Mouse (Mus musculus) embryo, embryonic 11.5 days (tissue): ENCODE data around the gene Fut1.

Experiments
- DNase-seq: peaks from one replicate; pipeline ENCODE4 v3.0.0-alpha.2; 2012; ENCODE audit warnings: low read depth, low spot score

The Fut1 gene

DNA sequence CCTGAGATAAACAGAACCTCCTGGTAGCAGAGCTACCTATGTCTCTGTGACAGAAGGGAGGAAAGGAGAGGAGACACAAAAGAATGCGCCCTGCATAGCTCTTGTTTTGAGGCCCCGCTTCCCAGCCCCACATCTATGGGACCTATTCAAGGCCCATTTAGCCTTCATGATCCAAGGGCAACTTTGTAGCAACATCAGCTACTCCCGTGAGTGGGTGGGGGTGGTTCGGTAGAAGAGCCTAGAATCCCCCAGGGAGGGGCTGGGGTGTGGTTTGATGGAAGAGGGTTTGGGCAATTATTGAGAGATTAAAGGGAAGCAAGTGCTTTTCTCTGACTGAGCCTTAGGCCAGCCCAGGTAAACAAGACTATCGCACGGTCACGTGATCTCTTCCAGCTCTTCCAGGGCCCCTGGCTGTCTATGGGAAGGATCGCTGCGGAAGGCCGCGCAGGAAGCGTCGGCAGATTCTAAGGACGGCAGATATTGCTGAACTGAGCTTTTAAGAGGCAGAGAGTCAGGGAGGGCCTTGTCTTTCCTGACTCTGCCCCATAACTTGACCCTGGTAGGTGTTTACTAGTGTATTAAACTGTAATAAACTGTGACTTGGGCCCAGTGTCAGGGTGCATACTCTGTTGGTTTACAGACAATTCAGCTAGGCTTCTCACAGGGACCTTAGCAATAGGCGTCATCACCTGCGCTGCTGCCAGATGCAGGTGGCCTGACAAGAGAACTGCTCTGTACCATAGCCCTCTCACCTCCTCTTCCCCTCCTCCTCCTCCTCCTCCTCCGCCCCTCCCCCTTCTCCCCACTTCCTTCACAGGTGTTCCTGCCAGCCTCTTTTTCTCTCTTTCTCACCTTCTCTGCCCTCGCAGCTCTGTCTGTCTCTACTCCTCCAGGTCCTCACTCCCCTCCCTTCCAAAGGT is 17.9 kb upstream of the Fut1 start:
- DNase-seq, result no peak

DNA sequence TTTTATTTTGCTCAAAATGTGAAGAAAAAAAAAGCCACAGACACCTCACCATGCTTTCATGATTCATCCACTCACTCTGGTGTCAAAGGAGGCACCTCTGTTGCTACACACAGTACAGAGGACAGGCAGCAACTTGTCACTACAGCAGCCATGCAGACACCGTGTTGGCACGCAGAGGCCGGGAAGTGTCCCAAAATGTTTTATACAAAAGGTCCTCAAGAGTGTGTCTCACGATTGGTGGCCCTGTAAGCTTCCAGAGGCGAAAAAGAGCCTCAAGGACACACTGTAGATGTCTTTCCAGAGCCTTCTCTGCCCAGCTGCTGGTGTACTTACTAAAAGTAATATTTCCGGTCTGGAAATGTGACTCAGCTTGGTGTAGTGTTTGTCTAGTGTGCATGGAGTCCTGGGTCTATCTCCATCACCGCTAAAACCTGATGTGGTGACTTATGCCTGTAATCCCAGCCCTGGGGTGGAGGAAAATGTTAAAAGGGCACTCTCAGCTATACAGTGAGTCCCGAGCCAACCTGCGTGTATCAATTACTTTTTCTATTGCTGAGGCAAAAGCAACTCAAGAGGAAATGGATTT is 11.3 kb upstream of the Fut1 start:
- DNase-seq, result no peak

DNA sequence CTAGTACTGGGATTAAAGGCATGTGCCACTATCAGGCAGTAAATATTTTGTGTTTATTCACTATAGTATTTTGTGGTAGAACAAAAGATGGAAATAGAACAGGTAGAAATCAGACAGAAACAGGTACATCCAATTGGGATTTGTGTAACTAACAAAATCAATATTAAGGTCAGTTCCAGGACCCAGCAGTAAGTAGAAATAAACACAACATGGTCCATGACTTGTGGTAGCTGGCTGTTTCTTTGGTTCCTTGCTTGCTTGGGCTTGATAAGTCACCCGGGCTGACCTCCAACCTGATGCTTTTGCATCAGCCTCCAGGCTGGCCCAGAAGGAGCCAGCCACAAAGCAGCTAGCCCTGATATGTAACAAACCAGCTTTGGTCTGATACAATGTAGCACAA is 7.6 kb upstream of the Fut1 start:
- no peak for DNase-seq

DNA sequence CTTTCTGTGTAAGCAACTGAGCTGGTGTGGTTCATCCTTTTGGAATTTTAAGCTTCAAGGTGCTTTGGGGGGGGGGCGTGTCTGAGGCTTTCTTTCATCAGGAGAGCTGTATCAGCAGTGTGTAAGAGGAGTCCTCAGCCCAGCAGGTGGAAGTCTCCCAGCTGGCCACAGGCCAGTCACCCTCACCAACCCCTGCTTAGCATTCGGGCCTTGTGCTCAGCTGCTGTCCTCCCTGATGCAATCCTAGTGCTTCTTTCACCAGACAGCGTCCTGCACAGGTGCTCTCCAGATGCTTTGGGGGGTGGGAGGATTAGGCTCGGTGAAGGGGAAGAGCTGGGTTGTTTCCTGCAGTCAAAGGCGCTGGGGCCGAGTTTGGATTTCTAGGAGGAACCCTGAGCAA is 812 bp upstream of the Fut1 start:
- DNase-seq, result no peak

DNA sequence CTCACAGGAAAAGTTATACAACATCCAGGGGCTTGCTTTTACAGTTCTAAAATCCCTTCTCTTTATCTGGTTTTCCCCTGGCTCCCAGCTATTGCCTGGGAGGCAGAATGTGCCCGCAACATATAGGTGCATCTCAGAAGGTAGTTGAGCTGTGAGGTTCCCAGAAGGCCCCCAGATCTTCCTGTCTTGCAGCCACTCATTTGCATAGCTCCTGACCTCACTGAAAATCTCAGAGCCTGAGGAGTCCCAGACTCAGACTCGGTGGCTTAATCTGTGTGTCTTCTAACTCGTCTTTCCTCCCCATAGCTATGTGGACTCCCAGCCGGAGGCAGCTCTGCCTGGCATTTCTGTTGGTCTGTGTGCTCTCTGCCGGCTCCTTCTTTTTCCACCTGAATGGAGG is 1.2 kb downstream of the Fut1 start:
- DNase-seq, result no peak

- no peak for DNase-seq
Observed at GRCm38 (mm10) chr7:45619592-45619991, 2.5 kb downstream of the Fut1 start.

GRCm38 (mm10) chr7:45621443-45621842 is 4.4 kb downstream of the Fut1 start, which contains the start of gene Izumo1:
Gene Izumo1 (plus strand): TSS chr7:45621811.
- DNase-seq, result no peak

DNA sequence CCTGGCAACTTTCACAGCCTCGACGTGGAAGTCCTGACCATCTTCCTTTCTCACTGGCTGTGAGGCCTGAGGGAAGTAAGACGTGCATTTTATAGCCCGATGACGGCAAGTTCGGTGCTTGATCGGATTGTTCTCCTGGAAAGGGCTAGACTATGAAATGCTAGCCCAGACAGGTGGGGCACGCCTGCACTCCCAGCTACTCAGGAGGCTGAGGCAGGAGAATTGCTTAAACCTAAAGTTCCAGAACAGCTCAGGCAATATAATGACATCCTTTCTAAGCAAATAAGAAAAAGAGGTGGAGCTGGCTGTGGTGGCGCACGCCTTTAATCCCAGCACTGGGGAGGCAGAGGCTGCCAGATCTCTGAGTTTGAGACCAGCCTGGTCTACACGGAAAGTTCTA is 6.4 kb downstream of the Fut1 start:
- DNase-seq, result no peak

DNA sequence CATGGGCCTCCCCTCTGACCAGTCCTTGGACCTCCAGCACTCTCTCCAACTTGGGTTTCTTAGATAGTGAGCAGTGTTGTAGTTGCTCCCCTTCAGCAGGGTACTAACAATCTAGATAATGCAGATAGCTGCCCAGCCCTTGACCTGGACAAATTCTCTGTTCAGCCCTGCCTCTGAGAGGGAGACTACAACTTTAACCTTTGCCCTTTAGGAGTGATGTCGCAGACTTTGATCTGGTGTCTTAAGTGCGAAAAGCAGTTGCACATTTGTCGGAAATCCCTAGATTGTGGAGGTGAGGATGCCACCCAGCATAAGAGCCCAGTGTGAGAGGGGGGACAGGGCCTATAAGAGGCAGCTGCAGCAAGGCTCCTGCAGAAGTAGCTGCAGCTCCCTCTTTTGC is 7.6 kb downstream of the Fut1 start:
- DNase-seq, result no peak

DNA sequence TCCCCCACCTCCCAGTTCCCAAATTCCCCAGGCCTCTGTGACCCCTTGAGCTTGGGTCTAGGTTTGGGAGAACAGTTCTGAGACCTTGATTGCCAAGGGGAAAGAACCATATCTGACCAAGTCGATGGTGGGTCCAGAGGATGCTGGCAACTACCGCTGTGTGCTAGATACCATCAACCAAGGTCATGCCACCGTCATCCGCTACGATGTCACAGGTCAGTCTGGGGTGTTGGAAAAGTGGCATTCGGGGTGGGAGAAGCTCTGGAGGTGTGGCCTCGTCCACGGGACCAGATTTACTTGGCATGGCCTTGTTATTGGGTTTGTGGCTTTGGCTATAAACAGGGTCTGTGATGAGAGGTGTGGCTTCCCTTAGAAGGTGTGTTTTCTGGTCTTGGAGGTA is 8.4 kb downstream of the Fut1 start:
- no peak for DNase-seq

GRCm38 (mm10) chr7:45626571-45627076 is 9.5 kb downstream of the Fut1 start:
- no peak for DNase-seq

DNA sequence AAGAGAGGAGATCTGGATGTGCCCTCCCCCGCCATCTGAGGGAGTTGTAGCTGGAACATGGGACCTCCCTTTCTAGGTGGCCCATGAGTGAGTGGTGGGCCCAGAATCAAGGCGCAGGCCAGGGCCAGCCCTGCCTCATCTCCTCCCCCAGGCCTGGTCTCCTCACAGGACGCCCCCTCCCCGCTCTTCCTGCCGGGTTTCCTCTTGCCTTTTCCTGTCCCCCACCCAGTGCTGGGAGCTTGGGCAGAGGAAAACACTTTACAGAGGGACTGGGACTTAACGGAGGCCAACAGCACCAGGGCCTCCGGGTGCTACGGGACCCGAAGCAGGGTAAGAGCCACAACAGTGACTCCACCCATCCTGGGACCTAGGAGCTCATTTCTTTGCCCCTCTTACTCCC is 10.2 kb downstream of the Fut1 start, which contains the start of gene Rasip1:
Rasip1 (plus strand) TSS at position 228 of the 400 bp plus-strand sequence.
- no peak for DNase-seq

DNA sequence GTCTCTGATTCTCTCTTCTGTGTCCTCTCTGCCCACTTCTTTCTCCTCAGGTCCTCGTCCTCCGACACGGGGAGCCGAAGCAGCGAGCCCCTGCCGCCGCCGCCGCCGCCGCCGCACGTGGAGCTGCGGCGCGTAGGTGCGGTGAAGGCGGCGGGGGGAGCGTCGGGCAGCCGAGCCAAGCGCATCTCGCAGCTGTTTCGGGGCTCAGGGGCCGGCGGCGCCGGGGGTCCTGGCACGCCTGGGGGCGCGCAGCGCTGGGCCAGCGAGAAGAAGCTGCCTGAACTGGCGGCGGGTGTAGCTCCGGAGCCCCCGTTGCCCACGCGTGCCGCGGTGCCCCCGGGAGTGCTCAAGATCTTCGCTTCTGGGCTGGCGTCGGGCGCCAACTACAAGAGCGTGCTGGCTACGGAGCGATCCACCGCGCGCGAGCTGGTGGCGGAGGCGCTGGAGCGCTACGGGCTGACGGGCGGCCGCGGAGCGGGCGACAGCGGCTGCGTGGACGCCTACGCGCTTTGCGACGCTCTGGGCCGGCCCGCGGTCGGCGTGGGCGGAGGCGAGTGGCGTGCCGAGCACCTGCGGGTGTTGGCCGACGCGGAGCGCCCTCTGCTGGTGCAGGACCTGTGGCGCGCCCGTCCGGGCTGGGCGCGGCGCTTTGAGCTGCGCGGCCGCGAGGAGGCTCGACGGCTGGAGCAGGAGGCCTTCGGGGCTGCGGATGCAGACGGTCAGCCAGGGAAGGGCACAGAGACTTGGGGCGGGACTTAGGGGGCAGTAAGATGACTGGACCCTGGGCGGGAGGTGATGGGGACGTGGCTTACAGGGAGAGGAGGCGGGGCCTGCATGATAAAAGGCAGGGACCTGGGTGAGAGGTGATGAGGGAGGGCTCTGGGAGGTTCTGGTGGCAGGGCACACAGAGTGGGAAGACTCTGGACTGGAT is 11.5 kb downstream of the Fut1 start:
- DNase-seq, result peak; percentile 84

DNA sequence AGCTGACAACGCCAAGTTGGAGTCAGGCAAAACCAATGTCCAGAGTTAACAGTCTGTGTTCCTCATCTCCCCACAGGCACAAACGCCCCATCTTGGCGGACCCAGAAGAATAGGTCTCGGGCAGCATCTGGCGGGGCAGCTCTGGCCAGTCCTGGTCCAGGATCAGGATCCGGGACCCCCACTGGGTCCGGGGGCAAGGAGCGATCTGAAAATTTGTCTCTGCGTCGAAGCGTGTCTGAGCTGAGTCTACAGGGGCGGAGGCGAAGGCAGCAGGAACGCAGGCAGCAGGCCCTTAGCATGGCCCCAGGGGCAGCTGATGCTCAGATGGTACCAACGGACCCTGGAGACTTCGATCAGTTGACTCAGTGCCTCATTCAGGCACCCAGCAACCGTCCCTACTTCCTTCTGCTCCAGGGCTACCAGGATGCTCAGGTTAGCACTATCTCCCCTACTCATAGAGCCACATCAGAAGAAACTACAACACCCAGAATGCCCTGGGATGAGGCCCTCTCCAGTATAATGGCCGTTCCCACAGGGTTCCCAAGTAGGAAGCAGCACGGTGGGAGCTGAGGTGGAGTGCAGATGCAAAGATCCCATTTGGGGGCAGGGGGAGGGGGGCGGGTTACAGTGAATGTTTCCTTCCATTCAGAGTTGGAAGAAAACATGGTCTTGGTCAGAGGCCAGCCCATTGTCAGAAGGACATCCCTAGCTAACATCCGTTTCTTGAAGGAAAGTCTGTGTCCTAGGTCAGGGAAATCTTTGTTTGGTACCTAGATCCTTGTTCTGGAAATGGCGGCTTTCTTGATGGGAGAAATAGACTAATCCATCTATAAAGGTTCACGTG is 13.2 kb downstream of the Fut1 start:
- no peak for DNase-seq

DNA sequence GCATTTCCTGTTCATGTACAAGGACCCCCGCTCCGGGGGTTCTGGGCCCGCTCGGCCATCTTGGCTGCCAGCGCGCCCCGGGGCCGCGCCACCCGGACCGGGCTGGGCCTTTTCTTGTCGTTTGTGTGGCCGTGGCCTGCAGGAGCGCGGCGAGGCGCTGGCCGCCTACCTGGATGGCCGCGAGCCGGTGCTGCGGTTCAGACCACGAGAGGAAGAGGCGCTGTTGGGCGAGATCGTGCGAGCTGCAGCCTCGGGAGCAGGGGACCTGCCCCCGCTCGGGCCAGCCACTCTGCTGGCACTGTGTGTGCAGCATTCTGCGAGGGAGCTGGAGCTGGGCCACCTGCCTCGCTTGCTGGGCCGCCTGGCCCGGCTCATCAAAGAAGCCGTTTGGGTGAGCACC is 15.4 kb downstream of the Fut1 start:
- DNase-seq, result no peak

- DNase-seq, result no peak
Observed at GRCm38 (mm10) chr7:45634946-45635681, 18.0 kb downstream of the Fut1 start.

DNA sequence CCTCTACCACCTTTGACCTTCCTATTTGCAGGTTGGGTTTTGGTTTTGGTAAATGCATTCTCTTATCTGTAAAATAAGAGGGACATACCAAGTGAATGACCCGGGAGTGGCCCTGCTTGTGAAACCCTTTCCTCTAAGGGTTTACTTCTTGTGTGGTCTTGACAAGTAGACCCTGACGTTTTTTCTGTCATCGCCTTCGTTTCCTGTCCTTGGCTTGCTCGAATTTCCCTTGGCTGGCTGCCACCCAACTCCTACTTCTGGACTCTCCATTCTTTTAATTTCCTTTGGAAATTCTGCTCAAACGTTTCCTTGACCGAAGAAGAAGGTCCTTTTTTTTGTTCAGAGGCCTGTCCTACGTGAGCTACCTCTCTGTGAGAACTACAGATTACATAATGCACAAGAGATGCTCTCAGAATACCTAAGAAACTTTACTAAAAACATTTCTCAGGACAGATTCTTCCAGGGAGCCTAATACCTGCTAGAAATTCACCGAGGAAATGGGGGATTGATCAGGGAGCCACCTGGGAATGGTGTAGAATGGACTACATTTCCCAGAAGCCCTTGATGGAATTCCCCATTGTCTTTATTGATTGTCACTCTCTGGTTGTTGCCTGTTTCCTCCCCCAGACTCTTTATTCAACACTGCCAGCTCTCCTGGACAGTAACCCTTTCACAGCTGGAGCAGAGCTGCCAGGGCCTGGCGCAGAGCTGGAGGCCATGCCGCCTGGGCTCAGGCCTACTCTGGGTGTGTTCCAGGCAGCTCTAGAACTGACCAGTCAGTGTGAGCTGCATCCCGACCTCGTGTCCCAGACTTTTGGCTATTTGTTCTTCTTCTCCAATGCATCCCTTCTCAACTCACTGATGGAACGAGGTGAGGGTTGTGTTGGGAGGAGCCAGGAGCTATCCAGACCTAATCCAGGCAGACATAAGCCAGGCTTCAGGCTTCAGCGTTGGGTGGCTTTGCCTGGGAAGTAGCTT is 18.9 kb downstream of the Fut1 start:
- no peak for DNase-seq

DNA sequence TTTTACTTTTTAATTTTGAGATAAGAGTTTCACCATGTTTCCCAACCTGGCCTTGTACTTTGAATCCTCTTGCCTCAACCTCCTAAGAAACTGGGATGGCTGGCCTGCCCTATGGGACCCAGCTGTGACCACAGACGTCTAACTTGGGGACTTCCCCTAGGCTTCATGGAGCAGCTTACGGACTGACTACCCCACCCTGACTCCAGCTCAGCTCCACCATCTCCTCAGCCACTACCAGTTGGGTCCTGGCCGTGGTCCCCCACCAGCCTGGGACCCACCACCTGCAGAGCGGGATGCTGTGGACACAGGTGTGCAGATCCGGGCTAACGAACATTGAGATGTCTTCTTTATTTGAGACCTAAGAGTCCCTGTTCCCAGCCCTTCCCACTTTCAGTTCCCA is 20.6 kb downstream of the Fut1 start:
- DNase-seq, result no peak
